Mouse (Mus musculus) kidney, embryonic 15.5 days (tissue): ENCODE measurements around the gene Icam5. TPM values are rescaled to one million over a fixed set of nuclear protein-coding genes. Genes with fewer than 3 reads are reported as not detected.

Experiments used
- ATAC-seq: fragments of 200-750 bp; cut with Nextera tagmentation; replicated peaks from 2 replicates; pipeline ENCODE4 v1.8.0; 2017; ENCODE audit warnings: moderate TSS enrichment; ENCODE audit not compliant: low FRiP score
- H3K27ac ChIP-seq: fragments of 300-500 bp; sonication (generic); 2 replicates; pipeline ENCODE4 v1.5.1; 2015; ENCODE audit warnings: mild to moderate bottlenecking, inconsistent platforms
- H3K27me3 ChIP-seq: fragments of 300-500 bp; sonication (generic); 2 replicates; pipeline ENCODE4 v1.6.1; 2015; ENCODE audit warnings: inconsistent platforms
- H3K36me3 ChIP-seq: fragments of 300-500 bp; sonication (generic); 2 replicates; pipeline ENCODE4 v1.6.1; 2015; ENCODE audit warnings: inconsistent platforms
- H3K4me1 ChIP-seq: fragments of 300-500 bp; sonication (generic); 2 replicates; pipeline ENCODE4 v1.6.1; 2015; ENCODE audit warnings: inconsistent platforms
- H3K4me2 ChIP-seq: fragments of 300-500 bp; sonication (generic); 2 replicates; pipeline ENCODE4 v1.6.1; 2015; ENCODE audit warnings: moderate library complexity, mild to moderate bottlenecking, inconsistent platforms
- H3K4me3 ChIP-seq: fragments of 300-500 bp; sonication (generic); replicated peaks from 2 replicates; pipeline ENCODE4 v1.5.1; 2015; ENCODE audit warnings: mild to moderate bottlenecking, inconsistent platforms
- H3K9ac ChIP-seq: fragments of 300-500 bp; sonication (generic); 2 replicates; pipeline ENCODE4 v1.6.1; 2015; ENCODE audit warnings: mild to moderate bottlenecking, inconsistent platforms
- H3K9me3 ChIP-seq: fragments of 300-500 bp; sonication (generic); replicated peaks from 2 replicates; pipeline ENCODE4 v1.6.1; 2016; ENCODE audit warnings: inconsistent platforms
- WGBS: fragments of 180-500 bp; shearing (Covaris S2); methylation state at CpG from one replicate; pipeline ENCODE4 v1.1.7; 2015; ENCODE audit warnings: mixed read lengths; 5-methylcytosine and 5-hydroxymethylcytosine counted together
- polyA plus RNA-seq: library from polyadenylated mRNA; unstranded; fragments of >200 nt; fragmentation: Nextera tagmentation; extraction: Ambion mirVana; gene quantifications from 2 replicates; pipeline ENCODE4 v1.2.1, GENCODE M21; 2015

The Icam5 gene
- polyA plus RNA-seq, 1 experiment from 2014 or later: 0.38 TPM

GRCm38 (mm10) chr9:21015571-21016130 is 16.2 kb upstream of the Icam5 start, which contains the start of gene Icam1:
TSS of gene Icam1 (plus strand) at chr9:21015985.
- H3K27ac ChIP-seq: peak within 1 kb of the TSS; percentile 52
- no peaks in the 10 kb centered on the region for H3K36me3 ChIP-seq
- WGBS: 2% methylated on average over 30 of the region's 30 CpGs
- peaks cover 40% of the 10 kb centered on the region for H3K27me3 ChIP-seq
- H3K4me1 ChIP-seq: peaks cover 37% of the 10 kb centered on the region
- no peaks in the 10 kb centered on the region for H3K9me3 ChIP-seq
- peak; percentile 73 for ATAC-seq
- H3K4me3 ChIP-seq: peak within 1 kb of the TSS; percentile 47
- peak within 1 kb of the TSS; percentile 78 for H3K4me2 ChIP-seq
- H3K9ac ChIP-seq: peak within 1 kb of the TSS; percentile 38; the same call in 1 of the 2 replicates

GRCm38 (mm10) chr9:21016331-21017176 is 15.3 kb upstream of the Icam5 start:
- Histone ChIP-seq H3K9ac (no peak overlapping the region), H3K9me3 (no peaks in the 10 kb centered on the region), H3K4me1 (peaks cover 36% of the 10 kb centered on the region), H3K4me3 (peak overlapping the region; percentile 47), H3K27ac (no peak overlapping the region), H3K27me3 (peaks cover 40% of the 10 kb centered on the region), H3K4me2 (peak overlapping the region; percentile 78), H3K36me3 (no peaks in the 10 kb centered on the region)
- WGBS: 4% methylated on average over 17 of the region's 17 CpGs
- no peak for ATAC-seq

- Histone ChIP-seq H3K4me1 (peaks cover 30% of the 10 kb centered on the region), H3K4me3 (peak overlapping the region; percentile 47), H3K9ac (no peak overlapping the region), H3K9me3 (no peaks in the 10 kb centered on the region), H3K27me3 (peaks cover 40% of the 10 kb centered on the region), H3K27ac (no peak overlapping the region), H3K36me3 (no peaks in the 10 kb centered on the region), H3K4me2 (peak overlapping the region; percentile 78)
- no peak for ATAC-seq
- 27% methylated on average over 4 of the region's 4 CpGs for WGBS
Measured at GRCm38 (mm10) chr9:21017177-21017575, 14.7 kb upstream of the Icam5 start.

GRCm38 (mm10) chr9:21018600-21018999 is 13.3 kb upstream of the Icam5 start:
- peaks cover 28% of the 10 kb centered on the region for H3K4me1 ChIP-seq
- no peak for ATAC-seq
- peaks cover 40% of the 10 kb centered on the region for H3K27me3 ChIP-seq
- H3K27ac ChIP-seq: no peak overlapping the region
- no peaks in the 10 kb centered on the region for H3K9me3 ChIP-seq
- H3K9ac ChIP-seq: no peak overlapping the region
- no peaks in the 10 kb centered on the region for H3K36me3 ChIP-seq
- H3K4me2 ChIP-seq: no peak overlapping the region
- 72% methylated on average over 2 of the region's 2 CpGs for WGBS
- H3K4me3 ChIP-seq: no peak overlapping the region

- H3K27me3 ChIP-seq: peaks cover 23% of the 10 kb centered on the region
- H3K4me1 ChIP-seq: peaks cover 10% of the 10 kb centered on the region
- WGBS: 73% methylated on average over 3 of the region's 3 CpGs
- no peak overlapping the region for H3K4me2 ChIP-seq
- no peak for ATAC-seq
- H3K36me3 ChIP-seq: no peaks in the 10 kb centered on the region
- no peak overlapping the region for H3K9ac ChIP-seq
- H3K27ac ChIP-seq: no peak overlapping the region
- no peak overlapping the region for H3K4me3 ChIP-seq
- no peaks in the 10 kb centered on the region for H3K9me3 ChIP-seq
Measured at GRCm38 (mm10) chr9:21021363-21021762, 10.5 kb upstream of the Icam5 start.

GRCm38 (mm10) chr9:21022288-21022687 is 9.6 kb upstream of the Icam5 start:
- Histone ChIP-seq H3K4me3 (no peak overlapping the region), H3K9ac (no peak overlapping the region), H3K9me3 (no peaks in the 10 kb centered on the region), H3K27ac (no peak overlapping the region), H3K36me3 (no peaks in the 10 kb centered on the region), H3K4me1 (peaks cover under 1% of the 10 kb centered on the region; the same call in 1 of the 2 replicates), H3K27me3 (peaks cover 20% of the 10 kb centered on the region), H3K4me2 (no peak overlapping the region)
- no peak for ATAC-seq
- 58% methylated on average over 6 of the region's 6 CpGs for WGBS

- H3K4me1 ChIP-seq: no peaks in the 10 kb centered on the region
- H3K36me3 ChIP-seq: no peaks in the 10 kb centered on the region
- no peak overlapping the region for H3K4me3 ChIP-seq
- H3K9ac ChIP-seq: no peak overlapping the region
- 93% methylated on average over 1 of the region's 1 CpGs for WGBS
- no peak overlapping the region for H3K4me2 ChIP-seq
- ATAC-seq: no peak
- no peaks in the 10 kb centered on the region for H3K9me3 ChIP-seq
- H3K27me3 ChIP-seq: peaks cover 19% of the 10 kb centered on the region
- no peak overlapping the region for H3K27ac ChIP-seq
Measured at GRCm38 (mm10) chr9:21022726-21023125, 9.1 kb upstream of the Icam5 start.

- H3K9ac ChIP-seq: no peak overlapping the region
- WGBS: 69% methylated on average over 19 of the region's 19 CpGs
- H3K27me3 ChIP-seq: peaks cover 31% of the 10 kb centered on the region
- no peaks in the 10 kb centered on the region for H3K36me3 ChIP-seq
- H3K4me2 ChIP-seq: no peak overlapping the region
- no peak overlapping the region for H3K4me3 ChIP-seq
- peaks cover 14% of the 10 kb centered on the region for H3K4me1 ChIP-seq
- H3K27ac ChIP-seq: no peak overlapping the region
- no peak for ATAC-seq
- no peaks in the 10 kb centered on the region for H3K9me3 ChIP-seq
Measured at GRCm38 (mm10) chr9:21025258-21025810, 6.5 kb upstream of the Icam5 start.

- H3K9me3 ChIP-seq: no peaks in the 10 kb centered on the region
- no peak overlapping the region for H3K27ac ChIP-seq
- H3K27me3 ChIP-seq: peaks cover 34% of the 10 kb centered on the region
- H3K4me3 ChIP-seq: no peak overlapping the region
- ATAC-seq: no peak
- H3K36me3 ChIP-seq: no peaks in the 10 kb centered on the region
- 80% methylated on average over 12 of the region's 12 CpGs for WGBS
- peaks cover 29% of the 10 kb centered on the region for H3K4me1 ChIP-seq
- no peak overlapping the region for H3K9ac ChIP-seq
- H3K4me2 ChIP-seq: no peak overlapping the region
Measured at GRCm38 (mm10) chr9:21026849-21027248, 5.0 kb upstream of the Icam5 start.

GRCm38 (mm10) chr9:21027774-21028290 is 4.0 kb upstream of the Icam5 start:
- H3K27ac ChIP-seq: no peak overlapping the region
- H3K4me3 ChIP-seq: no peak overlapping the region
- H3K9me3 ChIP-seq: no peaks in the 10 kb centered on the region
- 54% methylated on average over 8 of the region's 8 CpGs for WGBS
- ATAC-seq: no peak
- H3K4me2 ChIP-seq: no peak overlapping the region
- no peaks in the 10 kb centered on the region for H3K36me3 ChIP-seq
- H3K4me1 ChIP-seq: peaks cover 39% of the 10 kb centered on the region
- H3K27me3 ChIP-seq: peaks cover 44% of the 10 kb centered on the region
- no peak overlapping the region for H3K9ac ChIP-seq

- peaks cover 47% of the 10 kb centered on the region for H3K4me1 ChIP-seq
- 63% methylated on average over 6 of the region's 6 CpGs for WGBS
- no peak overlapping the region for H3K27ac ChIP-seq
- no peaks in the 10 kb centered on the region for H3K36me3 ChIP-seq
- no peaks in the 10 kb centered on the region for H3K9me3 ChIP-seq
- H3K9ac ChIP-seq: no peak overlapping the region
- no peak overlapping the region for H3K4me2 ChIP-seq
- ATAC-seq: no peak
- H3K4me3 ChIP-seq: peak overlapping the region; percentile 58; the same call in 1 of the 2 replicates
- H3K27me3 ChIP-seq: peaks cover 52% of the 10 kb centered on the region
Measured at GRCm38 (mm10) chr9:21028560-21029110, 3.2 kb upstream of the Icam5 start.
